Mouse (Mus musculus) kidney, postnatal 4 days (tissue): ENCODE measurements around the gene Hist2h2aa2.
"Not testable (repeated sequence)": the region's sequence is repeated elsewhere in the genome, so short reads cannot be mapped to it uniquely, and the experiment has no call there.

Experiments used
- DNase-seq, 2 experiments: peaks; one replicate each; pipeline ENCODE4 v3.0.0; 2021; ENCODE audit warnings: mixed read lengths in 2 of 2

Hist2h2aa2 gene

GRCm38 (mm10) chr3:96235836-96236235 is 4.2 kb downstream of the Hist2h2aa2 start:
- DNase-seq, result no peak

DNA sequence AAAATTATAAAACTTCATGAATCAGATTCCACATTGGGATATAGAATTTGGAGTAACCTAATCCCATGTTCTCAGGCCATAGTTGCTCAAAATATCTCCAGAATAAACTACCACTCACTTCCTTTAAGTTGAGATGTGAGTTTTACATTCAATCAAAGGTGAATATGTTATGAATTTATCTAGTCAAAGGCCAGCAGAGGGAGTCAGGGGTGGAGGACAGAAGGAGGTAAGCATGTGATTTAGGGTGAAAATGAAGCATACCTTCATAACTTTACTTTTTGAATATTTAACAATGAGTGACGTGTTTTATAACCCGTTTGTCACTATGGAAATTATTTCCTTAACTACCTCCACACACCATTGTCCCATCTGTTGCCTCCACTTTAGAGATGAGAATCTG is 5.2 kb downstream of the Hist2h2aa2 start:
- no peak for DNase-seq

GRCm38 (mm10) chr3:96231758-96232120 is 8.3 kb downstream of the Hist2h2aa2 start:
- DNase-seq, result no peak

DNA sequence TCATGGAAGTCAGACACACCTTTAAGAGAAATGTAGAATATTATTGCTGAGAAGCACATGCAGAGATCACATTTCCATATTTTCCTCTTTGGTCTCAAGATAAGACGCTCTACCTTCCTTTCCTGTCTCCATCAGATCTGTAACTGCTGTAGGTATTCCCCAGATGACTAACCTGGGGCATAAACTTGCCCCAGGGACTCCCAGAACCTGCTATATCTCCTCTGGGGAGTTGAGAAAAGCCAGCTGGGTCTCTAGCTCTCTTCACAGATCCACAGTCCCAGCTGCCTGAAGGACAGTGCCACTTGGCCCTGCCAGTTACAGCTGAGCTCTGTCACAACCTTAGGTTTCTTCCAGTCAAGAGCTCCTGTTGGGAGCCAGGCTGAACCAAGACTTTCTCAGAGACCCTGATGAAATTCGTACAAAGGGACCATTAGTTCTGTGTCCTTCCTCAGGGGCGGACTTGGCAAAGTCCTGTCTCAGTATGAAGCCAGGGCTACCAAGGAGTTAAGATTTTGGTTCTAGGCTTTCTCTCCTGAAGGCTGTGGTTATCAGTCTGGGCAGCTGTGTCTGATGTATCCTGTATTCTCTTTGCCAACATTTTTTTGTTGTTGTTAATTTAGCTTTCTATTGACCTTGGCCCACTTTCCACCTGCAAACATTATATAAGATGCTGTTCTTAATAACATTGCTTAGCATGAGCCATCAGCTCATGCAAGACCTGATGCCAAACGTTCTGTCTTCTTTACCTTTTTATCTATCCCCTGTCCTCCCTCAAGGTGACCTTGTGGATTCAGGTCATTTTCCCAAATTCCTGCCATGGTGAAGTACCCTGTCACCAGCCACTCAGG is 8.9 kb downstream of the Hist2h2aa2 start:
- no peak for DNase-seq

DNA sequence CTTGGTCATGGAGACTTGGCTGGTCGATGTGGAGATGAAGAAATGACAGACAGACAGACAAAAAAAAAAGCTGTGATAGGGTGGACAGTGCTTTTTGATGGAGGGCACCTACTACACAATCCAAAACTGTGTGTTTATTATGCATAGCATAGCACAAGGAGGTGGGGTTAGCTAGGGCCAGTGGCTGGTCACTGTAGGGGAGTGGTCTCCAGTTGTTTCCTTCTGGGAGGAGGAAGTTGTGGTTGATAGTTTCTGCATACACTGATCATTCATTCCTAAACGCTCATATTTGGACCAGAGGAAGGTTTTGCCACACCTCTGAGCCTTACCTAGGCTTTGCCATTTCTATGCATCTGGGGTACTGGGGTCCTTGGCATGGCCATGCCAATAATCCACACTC is 9.7 kb downstream of the Hist2h2aa2 start:
- no peak for DNase-seq

- no peak for DNase-seq
Observed at GRCm38 (mm10) chr3:96228828-96229227, 11.2 kb downstream of the Hist2h2aa2 start.

- DNase-seq, result no peak
Observed at GRCm38 (mm10) chr3:96226695-96227648, 13.1 kb downstream of the Hist2h2aa2 start.

DNA sequence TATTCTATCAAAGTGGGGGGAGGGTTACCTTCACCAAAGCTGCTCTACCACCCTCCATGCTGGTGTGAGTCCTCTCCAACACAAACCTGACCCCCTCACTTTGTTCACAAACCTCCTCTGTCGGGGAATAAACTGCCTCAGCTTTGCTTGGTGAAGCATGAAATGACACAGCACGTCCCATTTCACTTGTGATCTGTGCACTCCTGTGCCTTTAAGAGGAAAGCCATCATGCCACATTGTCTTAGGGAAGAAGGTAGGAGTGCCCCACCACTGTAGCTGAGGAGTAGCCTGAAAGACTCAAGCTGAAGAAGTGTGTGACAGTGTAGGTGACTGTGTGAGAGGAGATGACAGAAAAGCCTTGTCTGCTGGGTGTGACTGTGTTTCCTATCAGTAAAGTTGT is 14.7 kb downstream of the Hist2h2aa2 start:
- DNase-seq, result no peak

DNA sequence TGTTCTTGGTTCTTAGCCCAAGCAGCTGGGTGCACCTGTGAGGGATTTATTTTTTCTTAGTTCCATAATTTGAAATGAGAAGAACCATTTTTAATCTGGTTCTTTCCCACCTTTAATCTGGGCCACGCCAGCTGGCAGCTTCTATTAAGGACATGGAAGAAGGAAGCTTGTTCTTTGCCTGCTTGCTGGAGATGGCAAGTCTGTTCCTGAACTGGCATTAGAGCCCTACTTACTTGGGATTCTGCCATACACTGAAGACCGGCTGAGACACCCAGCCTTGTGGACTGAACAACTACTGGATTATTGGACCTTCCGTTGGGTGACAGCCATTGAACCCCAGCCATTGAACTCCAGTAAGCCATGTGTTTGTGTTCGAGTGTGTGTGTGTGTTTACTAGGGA is 17.3 kb downstream of the Hist2h2aa2 start:
- DNase-seq, result no peak

- peak in 1 of 2 experiments; percentile 34 for DNase-seq
Observed at GRCm38 (mm10) chr3:96221640-96222038, 18.4 kb downstream of the Hist2h2aa2 start.

GRCm38 (mm10) chr3:96220765-96221639 is 19.1 kb downstream of the Hist2h2aa2 start, which contains the start of the genes Hist2h2ac and Hist2h2be:
TSS of gene Hist2h2ac (minus strand) at chr3:96220880.
TSS of gene Hist2h2be (plus strand) at chr3:96221119.
- peak; percentile 71 to 83 for DNase-seq

- DNase-seq, result not testable (repeated sequence)
Observed at GRCm38 (mm10) chr3:96220131-96220764, 19.8 kb downstream of the Hist2h2aa2 start.

GRCm38 (mm10) chr3:96219661-96220130 is 20.4 kb downstream of the Hist2h2aa2 start, which contains the start of the genes Bola1 and Hist2h2ab:
TSS of gene Bola1 (minus strand) at chr3:96219709.
TSS of gene Hist2h2ab (plus strand) at chr3:96219865.
- DNase-seq, result peak; percentile 66 to 81

- DNase-seq, result peak; percentile 33 to 49
Observed at GRCm38 (mm10) chr3:96219191-96219641, 20.9 kb downstream of the Hist2h2aa2 start.

DNA sequence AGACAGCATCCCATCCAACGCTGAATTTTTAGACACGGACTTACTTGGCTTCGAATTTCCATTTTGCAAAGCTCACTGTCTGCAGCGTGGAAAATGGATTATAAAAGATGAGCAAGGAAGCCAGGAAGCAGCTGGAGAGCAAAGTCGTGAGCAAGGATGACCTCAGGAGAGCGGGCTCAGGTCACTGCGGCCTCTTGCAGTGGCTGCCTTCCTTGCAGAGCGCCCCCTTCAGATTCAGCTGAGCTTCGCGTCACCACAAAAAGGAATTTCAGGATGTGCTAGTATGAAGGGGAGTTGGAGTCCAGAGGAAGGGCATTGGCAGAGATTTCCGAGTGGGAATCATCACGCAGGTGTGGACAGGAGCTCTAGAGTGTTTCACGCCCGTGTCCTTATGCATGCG is 30.8 kb downstream of the Hist2h2aa2 start:
- peak; percentile 45 to 61 for DNase-seq

GRCm38 (mm10) chr3:96207819-96208218 is 32.3 kb downstream of the Hist2h2aa2 start:
- DNase-seq, result no peak

DNA sequence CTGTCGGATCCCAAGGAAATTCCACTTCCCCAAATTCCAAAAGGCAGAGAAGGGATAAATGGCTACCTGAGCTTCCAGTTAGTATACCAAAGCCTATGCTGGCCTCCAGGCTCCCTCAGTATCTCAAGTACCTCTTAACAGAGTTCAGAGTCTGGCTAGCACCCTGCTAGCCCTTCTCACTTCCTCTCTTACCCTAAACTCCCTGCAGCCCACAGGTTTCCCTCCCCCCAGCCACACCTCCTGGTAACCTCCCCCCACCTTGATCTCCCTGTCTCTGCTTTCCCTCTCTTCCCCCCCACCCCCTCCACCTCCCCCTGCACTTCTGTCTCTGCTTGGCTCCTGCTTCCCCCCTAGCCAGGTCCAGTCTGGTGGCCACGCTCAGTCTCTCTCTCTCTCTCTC is 40.3 kb downstream of the Hist2h2aa2 start:
- no peak for DNase-seq

DNA sequence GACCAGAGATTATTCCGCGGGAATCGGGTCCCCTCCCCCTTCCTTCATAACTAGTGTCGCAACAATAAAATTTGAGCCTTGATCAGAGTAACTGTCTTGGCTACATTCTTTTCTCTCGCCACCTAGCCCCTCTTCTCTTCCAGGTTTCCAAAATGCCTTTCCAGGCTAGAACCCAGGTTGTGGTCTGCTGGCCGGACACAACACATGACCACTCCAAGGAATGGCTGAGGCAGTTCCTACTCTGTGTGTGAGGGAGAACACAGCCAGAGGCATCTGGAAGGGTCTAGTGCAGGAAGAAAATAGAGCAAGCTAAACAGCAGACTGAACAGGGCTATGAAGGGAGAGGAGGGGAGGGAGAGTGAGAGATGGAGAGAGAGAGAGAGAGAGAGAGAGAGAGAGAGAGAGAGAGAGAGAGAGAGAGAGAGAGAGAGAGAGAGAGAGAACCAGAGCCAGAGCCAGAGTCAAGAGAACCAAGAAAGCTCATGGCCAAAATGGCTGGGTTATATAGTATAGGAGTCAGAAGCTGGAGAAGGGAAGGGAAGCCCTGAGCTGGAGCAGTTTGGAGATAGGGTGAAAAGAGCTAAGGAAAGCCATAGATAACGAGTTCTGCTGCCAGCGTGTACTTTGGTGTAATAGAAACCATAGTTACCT is 41.4 kb downstream of the Hist2h2aa2 start:
- DNase-seq, result not testable (repeated sequence)

- no peak for DNase-seq
Observed at GRCm38 (mm10) chr3:96198181-96198580, 41.9 kb downstream of the Hist2h2aa2 start.

DNA sequence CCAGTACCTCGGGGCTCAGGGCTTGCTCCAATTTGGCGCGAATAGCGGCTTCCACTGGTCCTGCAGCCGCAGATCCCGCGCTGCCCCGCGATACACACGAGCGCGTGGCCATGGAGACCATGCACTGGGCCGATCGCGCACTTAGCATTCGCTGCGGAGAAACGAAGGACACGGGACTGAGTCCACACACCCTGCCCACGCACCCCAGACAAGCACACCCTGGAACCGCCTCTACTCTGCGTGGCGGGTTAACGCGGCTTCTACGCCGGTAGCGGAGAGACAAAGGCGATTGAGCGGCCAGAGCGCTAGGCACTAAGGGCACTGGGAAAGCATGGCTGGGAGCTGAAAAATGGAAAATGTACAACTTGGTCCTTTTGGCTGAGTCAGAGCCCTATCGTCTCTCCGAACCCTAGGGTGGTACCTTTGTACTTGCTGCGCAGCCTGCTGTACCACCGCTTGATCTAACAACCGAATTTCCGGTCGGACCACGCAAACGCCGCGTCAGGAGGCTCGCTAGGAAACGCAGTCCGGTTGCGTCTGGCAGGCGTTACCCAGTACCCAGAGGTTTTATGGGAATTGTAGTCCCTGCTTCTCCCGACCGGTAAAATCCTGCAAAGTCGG is 42.8 kb downstream of the Hist2h2aa2 start:
- peak; percentile 88 to 93 for DNase-seq
